In the genomic region with DNA sequence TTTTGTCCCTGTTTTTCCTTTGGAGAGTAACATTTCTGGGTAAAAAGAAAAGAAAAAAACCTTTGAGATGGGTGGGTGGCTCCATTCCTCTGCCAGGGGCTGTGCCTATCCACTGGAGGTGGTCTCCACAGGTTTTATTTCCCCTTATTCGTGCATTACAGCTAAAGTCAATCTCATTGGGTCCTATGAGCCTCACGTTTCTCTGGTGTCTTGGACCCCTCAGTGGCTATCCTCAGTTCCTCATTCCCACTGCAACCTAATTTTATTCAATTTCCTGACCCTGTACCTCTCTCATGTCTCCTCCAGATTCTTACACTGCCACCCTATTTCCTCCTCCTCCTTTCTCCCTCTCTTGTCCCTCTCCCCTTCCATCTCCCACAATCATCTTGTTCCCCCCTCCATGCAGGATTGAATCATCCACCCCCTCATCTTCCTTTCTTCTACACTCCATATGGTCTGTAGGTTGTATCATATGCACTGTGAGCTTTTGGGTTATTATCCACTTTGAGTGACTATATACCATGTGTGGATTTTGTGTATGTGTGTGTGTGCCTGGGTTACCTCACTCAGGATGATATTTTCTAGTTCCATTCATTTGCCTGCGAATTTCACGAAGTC, we compare ENCODE assay signal across 23 mouse cellular contexts. TPM values are rescaled to one million over a fixed set of nuclear protein-coding genes. Genes with fewer than 3 reads are reported as not detected.
"Had no signal": no experiment of that assay in that cellular context is flagged by ENCODE, and none has a peak within 500 bp of the region (broad histone marks: within the 10 kb centered on the region; RNA-seq: fewer than 3 reads in every experiment).

No protein-coding gene starts in this region.

- DNase-seq: gastrocnemius, adult 2 months; gastrocnemius, postnatal 10 days; gastrocnemius, postnatal 25 days; heart, adult 2 months; heart, postnatal 14 days; heart, postnatal 4 days; kidney, adult 18-20 months; kidney, adult 8-10 months; kidney, postnatal 14 days; kidney, postnatal 36 days; liver; liver, embryonic 13.5 days had no signal

- ATAC-seq: hindbrain, embryonic 16.5 days; inflammation-experienced regulatory T-cells, adult 6 months; intestine, embryonic 15.5 days; intestine, postnatal 0 days had no signal

RNA-seq across cellular contexts. Expression of a gene that starts 17.3 kb away (rescaled TPM):
- total RNA-seq: gastrocnemius, adult 2 months; gastrocnemius, postnatal 10 days; gastrocnemius, postnatal 25 days; gastrocnemius, postnatal 4 days; heart, adult 2 months; heart, postnatal 14 days; heart, postnatal 4 days; layer of hippocampus, adult 2 months; layer of hippocampus, postnatal 10 days; layer of hippocampus, postnatal 25 days; left cerebral cortex, adult 2 months; left cerebral cortex, postnatal 14 days; left cerebral cortex, postnatal 36 days had no signal
